Mouse (Mus musculus) spleen, adult 2 months (tissue): ENCODE measurements around the gene Ccdc138.

ENCODE experiments used
- CTCF ChIP-seq: fragments of 200-500 bp; IDR thresholded peaks from 2 replicates; pipeline ENCODE4 v1.5.1; 2011; ENCODE audit warnings: mild to moderate bottlenecking, inconsistent platforms; ENCODE audit not compliant: insufficient read depth, insufficient read length, insufficient replicate concordance; ENCODE audit errors: extremely low read depth
- POLR2A ChIP-seq: fragments of 200-500 bp; IDR thresholded peaks from 2 replicates; pipeline ENCODE4 v1.6.1; 2011; ENCODE audit warnings: low read depth, low read length, inconsistent platforms

DNA sequence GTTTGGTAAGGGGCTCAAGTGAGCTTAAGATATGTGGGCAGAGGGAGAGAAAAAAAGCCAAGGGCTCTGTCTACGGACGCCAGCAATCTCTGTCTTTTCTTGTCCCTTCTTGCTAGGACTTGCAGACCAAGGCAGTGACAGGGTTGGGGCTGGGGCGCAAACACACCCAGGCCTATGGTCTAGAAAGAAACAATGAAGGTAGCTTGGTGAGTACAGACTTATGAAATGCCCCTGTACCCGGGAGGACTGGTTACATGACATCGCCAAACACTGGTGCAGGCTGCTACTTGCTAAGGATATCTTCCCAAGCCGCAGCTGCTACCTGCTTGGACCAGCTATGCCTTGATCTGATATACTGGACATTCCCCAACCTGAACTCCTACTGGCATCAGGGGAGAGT, 116.9 kb downstream of the Ccdc138 start:
- TF ChIP-seq CTCF = no peak
- no peak for TF ChIP-seq POLR2A
